Mouse (Mus musculus) urinary bladder, adult 18-20 months (tissue): ENCODE measurements around the gene Myh14.
"Not testable (repeated sequence)": the region's sequence is repeated elsewhere in the genome, so short reads cannot be mapped to it uniquely, and the experiment has no call there.

Experiments
- DNase-seq, 2 experiments: peaks; one replicate each; pipeline ENCODE4 v3.0.0; 2022; ENCODE audit warnings: low spot score in 2 of 2, mixed read lengths in 2 of 2

The Myh14 gene

GRCm38 (mm10) chr7:44670803-44671202 lies at the start of gene Myh14:
TSS of gene Myh14 (minus strand) at chr7:44670843.
- DNase-seq = peak; percentile 83 to 84

GRCm38 (mm10) chr7:44709881-44710280 lies 39.2 kb upstream of the Myh14 start:
- DNase-seq = no peak

- no peak for DNase-seq
Observed at GRCm38 (mm10) chr7:44708574-44708973, 37.9 kb upstream of the Myh14 start, which contains the start of gene Izumo2. TSS of gene Izumo2 (plus strand) at chr7:44708742.

GRCm38 (mm10) chr7:44708093-44708492 lies 37.5 kb upstream of the Myh14 start:
- DNase-seq = not testable (repeated sequence)

GRCm38 (mm10) chr7:44707169-44707675 lies 36.6 kb upstream of the Myh14 start:
- no peak for DNase-seq

GRCm38 (mm10) chr7:44706322-44706721 lies 35.7 kb upstream of the Myh14 start:
- no peak for DNase-seq

- no peak for DNase-seq
Observed at GRCm38 (mm10) chr7:44705086-44705485, 34.4 kb upstream of the Myh14 start.

GRCm38 (mm10) chr7:44704363-44704762 lies 33.7 kb upstream of the Myh14 start:
- DNase-seq = no peak

- DNase-seq = no peak
Observed at GRCm38 (mm10) chr7:44702985-44703384, 32.3 kb upstream of the Myh14 start.

- no peak for DNase-seq
Observed at GRCm38 (mm10) chr7:44701921-44702320, 31.3 kb upstream of the Myh14 start.

GRCm38 (mm10) chr7:44697980-44698379 lies 27.3 kb upstream of the Myh14 start:
- DNase-seq = no peak

GRCm38 (mm10) chr7:44697191-44697710 lies 26.6 kb upstream of the Myh14 start:
- peak; percentile 40 to 41 for DNase-seq

- DNase-seq = no peak
Observed at GRCm38 (mm10) chr7:44695223-44695622, 24.6 kb upstream of the Myh14 start.

- DNase-seq = no peak
Observed at GRCm38 (mm10) chr7:44693427-44694175, 23.0 kb upstream of the Myh14 start.

GRCm38 (mm10) chr7:44689331-44689730 lies 18.7 kb upstream of the Myh14 start:
- no peak for DNase-seq

GRCm38 (mm10) chr7:44688890-44689289 lies 18.2 kb upstream of the Myh14 start:
- DNase-seq = no peak

GRCm38 (mm10) chr7:44685531-44686402 lies 15.1 kb upstream of the Myh14 start:
- no peak for DNase-seq

GRCm38 (mm10) chr7:44683656-44684055 lies 13.0 kb upstream of the Myh14 start:
- no peak for DNase-seq

GRCm38 (mm10) chr7:44676611-44677010 lies 6.0 kb upstream of the Myh14 start:
- no peak for DNase-seq

GRCm38 (mm10) chr7:44676126-44676525 lies 5.5 kb upstream of the Myh14 start:
- no peak for DNase-seq

GRCm38 (mm10) chr7:44675171-44675570 lies 4.5 kb upstream of the Myh14 start:
- DNase-seq = no peak

GRCm38 (mm10) chr7:44674511-44674910 lies 3.9 kb upstream of the Myh14 start:
- no peak for DNase-seq
